ENCODE assay signal across 22 mouse cellular contexts in genomic region chr6:84208589-84208988, GRCm38 (mm10).
"Had no signal": no experiment of that assay in that cellular context is flagged by ENCODE, and none has a peak within 500 bp of the region (broad histone marks: within the 10 kb centered on the region; RNA-seq: fewer than 3 reads in every experiment).

No protein-coding gene starts in this region.

- H3K27ac ChIP-seq: heart, embryonic 13.5 days; heart, embryonic 15.5 days; hindbrain, embryonic 13.5 days; hindbrain, embryonic 15.5 days; hindbrain, postnatal 0 days; kidney, embryonic 15.5 days; kidney, postnatal 0 days; left cerebral cortex, adult 2 months; limb, embryonic 13.5 days; limb, embryonic 15.5 days; liver, embryonic 12.5 days; liver, embryonic 14.5 days had no signal

- H3K4me3 ChIP-seq: heart, embryonic 13.5 days; heart, embryonic 15.5 days; hindbrain, embryonic 13.5 days; hindbrain, embryonic 15.5 days; kidney, embryonic 15.5 days; left cerebral cortex, adult 2 months; limb, embryonic 13.5 days; limb, embryonic 15.5 days; liver, embryonic 12.5 days had no signal

- DNase-seq: gastrocnemius, postnatal 14 days; gastrocnemius, postnatal 36 days; heart, adult 18-20 months; heart, postnatal 4 days; kidney, adult 11 months; kidney, adult 2 months; kidney, adult 9 months; kidney, postnatal 14 days; kidney, postnatal 36 days had no signal

- H3K27me3 ChIP-seq: heart, embryonic 13.5 days; heart, embryonic 15.5 days; hindbrain, embryonic 13.5 days; hindbrain, embryonic 15.5 days; kidney, embryonic 15.5 days; limb, embryonic 13.5 days; limb, embryonic 15.5 days; liver, embryonic 12.5 days had no signal

- ATAC-seq: hindbrain, postnatal 0 days; intestine, embryonic 16.5 days; liver, embryonic 12.5 days had no signal

- H3K9ac ChIP-seq: heart, embryonic 13.5 days; heart, embryonic 15.5 days; hindbrain, embryonic 13.5 days; hindbrain, embryonic 15.5 days; kidney, embryonic 15.5 days; limb, embryonic 13.5 days; limb, embryonic 15.5 days; liver, embryonic 12.5 days; liver, embryonic 14.5 days had no signal

- H3K36me3 ChIP-seq: hindbrain, embryonic 13.5 days; hindbrain, embryonic 15.5 days; kidney, embryonic 15.5 days; limb, embryonic 13.5 days; limb, embryonic 15.5 days; liver, embryonic 12.5 days had no signal

- H3K4me1 ChIP-seq: hindbrain, embryonic 13.5 days; hindbrain, embryonic 15.5 days; kidney, embryonic 15.5 days; liver, embryonic 12.5 days had no signal
